Mouse (Mus musculus) adrenal gland, adult (tissue): ENCODE measurements around the gene Cks2.
"Not testable (repeated sequence)": the region's sequence is repeated elsewhere in the genome, so short reads cannot be mapped to it uniquely, and the experiment has no call there.

Source experiments
- DNase-seq, 2 experiments: peaks; one replicate each; pipeline ENCODE4 v3.0.0; 2022 to 2023; ENCODE audit warnings: low spot score in 1 of 2; ENCODE audit not compliant: inconsistent age in 2 of 2

Gene Cks2

DNA sequence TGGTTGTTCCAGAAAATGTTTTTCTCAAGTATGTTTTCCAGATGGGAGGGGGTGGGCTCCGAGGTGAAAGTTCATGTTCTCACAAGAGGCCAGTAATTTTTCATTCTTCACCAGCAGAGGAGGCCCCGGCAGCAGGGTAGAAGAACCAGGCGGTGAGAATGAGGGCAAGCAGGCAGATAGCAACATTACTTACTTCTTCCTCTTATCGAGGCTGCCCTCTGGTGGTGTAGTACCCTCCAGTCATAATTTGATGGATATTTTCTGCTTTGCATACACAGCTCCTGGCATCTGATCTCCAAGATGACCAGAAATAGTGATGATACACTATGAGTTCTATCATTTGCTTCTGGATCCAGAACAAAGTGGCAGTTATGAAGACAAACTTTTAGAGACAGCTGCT, 6.1 kb upstream of the Cks2 start:
- DNase-seq, result no peak

DNA sequence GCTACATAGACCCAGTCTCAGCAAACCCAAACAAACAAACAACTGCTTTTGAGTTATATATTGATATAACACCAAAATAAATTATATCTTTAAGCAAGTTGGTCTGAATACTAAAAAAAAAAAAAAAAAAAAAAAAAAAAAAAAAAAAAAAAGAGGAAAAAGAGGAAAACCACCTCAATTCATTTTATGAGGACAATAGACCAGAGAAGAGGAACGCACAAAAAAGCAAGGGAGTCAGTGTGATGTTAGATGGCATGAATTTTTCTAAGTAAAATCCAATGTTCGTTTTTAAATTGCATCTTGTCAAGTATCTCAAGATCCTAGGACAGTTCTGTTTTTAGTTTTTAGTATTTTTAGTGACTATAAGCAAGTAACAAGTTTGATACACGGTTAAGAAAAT, 3.6 kb upstream of the Cks2 start:
- DNase-seq, result no peak

DNA sequence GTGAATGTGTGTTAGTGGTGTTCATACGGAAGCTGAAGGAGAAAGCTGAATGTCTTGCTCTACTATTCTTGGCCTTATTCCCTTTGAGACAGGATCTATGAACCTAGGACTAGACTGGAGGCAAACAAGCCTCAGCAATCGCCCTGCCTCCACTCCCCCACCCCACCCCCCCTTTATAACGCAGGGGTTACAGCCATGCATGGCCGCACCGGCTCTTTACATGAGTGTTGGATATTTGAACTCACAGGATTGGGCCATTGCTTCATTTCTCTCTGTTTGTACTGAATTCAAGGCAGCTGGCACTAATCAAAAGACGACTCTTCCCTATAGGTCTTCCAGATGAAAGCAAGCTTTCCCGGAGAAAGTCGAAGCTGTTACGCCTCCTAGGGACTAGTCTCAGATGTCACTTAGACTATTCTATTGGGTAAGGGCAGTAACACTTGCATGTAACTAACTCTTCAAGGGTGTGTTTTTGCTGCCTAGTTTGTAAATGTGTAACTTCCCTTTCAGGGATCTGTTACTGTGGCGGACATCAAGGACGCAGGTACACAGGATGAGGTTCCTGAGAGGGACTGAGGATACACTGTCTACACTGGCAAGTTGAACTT, 2.8 kb upstream of the Cks2 start:
- no peak for DNase-seq

DNA sequence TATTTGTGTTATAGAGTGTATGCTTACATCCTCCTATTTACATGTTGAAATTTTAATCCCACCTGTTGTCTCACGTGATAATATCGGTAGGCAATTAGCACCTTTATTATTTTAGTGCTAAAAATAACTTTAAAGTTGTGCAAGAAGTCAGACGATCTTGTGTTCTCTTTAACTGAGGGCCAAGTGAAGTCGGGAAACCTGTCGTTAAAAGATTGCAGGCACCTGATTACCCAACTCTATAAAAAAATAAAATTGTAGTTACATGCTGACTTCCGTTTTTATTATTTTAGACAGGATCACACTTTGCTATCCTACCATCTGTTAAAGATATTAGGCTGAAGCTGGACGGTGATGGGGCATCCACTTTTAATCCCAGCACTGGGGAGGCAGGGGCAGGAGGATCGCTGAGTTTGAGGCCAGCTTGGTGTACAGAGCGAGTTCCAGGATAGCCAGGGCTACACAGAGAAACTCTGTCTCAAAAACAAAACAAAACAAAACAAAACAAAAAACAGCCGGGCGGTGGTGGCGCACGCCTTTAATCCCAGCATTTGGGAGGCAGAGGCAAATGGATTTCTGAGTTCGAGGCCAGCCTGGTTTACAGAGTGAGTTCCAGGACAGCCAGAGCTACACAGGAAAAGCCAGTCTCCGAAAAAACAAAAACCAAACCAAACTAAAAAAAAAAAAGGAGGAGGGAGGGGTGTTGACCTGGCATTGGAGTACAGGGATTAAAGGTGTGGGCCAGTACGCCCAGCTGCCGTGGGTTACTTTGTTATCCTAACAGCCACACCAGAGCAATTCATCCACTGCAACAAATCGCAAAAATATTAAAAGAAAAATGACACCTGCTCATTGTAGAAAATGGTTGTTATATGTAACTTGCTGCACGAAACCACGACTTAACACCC, 856 bp upstream of the Cks2 start:
- peak in 1 of 2 experiments; percentile 54 for DNase-seq

DNA sequence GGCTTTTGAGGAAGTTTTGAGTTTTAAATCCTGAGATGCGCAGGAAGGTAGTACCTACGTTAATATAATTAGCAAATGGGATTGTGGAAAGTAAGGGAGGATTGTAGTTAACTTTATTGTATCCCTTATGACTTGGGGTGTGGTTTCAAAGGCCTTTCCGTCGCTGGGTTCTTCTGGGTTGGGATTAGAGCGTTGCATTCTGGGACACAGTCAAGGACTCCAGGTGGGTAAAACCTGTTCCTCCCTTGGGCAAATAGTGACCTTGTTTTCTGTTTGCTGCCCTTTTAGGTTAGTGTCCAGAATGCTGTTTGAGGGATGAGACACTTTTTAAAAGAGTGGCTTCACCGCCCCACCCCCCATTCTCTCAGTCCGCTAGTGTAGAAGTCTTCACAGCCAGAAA, 840 bp downstream of the Cks2 start:
- DNase-seq, result peak in 1 of 2 experiments; percentile 56

DNA sequence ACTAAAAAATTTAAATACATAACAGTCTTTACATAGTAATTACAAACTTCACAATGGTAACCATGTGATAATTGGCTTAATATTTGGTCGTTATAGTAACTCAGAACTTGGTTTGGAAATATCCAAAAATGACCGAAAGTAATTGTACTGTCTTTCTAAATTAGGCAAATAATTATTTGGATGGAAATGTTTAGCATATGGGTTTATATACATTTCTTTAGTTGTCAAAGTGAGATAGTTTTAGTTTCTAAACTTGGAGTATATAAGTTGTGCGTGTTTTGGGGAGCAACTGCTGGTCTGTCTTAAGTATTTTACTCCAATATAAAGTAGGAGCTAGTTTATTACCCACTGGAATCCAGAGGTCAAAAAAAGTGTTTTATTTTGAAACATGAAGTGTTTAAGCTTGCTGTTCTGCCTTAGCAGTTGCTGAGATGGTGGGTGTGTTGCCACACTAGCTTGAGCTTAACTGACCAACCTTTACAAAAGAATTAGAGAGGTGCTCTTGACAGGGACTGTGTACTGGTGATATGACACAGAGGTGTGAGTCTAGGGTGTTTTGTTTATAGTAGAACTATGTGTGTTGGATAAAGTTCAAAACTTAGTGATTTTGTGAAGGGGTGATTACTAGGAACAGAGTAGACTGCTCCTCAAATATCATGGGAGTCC, 1.5 kb downstream of the Cks2 start:
- no peak for DNase-seq

DNA sequence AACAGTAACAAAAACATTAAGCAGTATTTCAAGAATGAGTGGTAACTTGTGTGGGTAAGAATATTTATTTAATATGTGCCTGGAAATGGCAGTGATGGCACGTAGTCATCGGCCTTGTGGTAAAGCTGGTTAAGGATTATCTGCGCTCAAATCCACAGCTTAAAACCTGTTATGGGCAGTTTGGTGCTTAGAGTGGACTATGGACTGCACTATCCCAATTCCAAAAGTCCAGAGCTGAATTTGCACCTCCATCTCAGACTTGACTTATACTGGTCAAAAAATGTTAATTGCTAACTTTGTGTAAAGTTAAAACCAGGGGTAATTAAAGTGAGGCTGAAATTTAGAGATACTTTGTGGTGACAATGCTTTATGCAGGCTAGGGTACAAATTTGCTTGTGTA, 2.7 kb downstream of the Cks2 start:
- DNase-seq, result no peak

DNA sequence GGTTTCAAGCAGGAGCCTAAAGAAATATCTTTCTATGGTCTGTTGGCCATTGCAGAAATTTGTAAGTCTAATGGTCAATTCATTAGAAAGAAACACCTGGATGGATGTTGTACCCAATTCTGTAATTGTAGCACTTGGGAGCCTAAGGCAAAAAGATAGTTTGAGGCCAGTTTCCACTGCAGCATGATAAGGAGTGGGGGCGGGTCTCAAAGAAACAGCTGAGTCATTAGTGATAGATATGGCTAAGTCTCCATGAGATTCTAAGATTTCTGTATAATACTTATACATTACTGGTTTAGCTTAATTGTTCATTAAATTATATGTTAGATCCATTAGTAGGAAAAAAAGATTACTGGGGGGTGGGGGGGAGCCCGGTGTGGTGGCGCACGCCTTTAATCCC, 3.2 kb downstream of the Cks2 start:
- DNase-seq, result no peak

DNA sequence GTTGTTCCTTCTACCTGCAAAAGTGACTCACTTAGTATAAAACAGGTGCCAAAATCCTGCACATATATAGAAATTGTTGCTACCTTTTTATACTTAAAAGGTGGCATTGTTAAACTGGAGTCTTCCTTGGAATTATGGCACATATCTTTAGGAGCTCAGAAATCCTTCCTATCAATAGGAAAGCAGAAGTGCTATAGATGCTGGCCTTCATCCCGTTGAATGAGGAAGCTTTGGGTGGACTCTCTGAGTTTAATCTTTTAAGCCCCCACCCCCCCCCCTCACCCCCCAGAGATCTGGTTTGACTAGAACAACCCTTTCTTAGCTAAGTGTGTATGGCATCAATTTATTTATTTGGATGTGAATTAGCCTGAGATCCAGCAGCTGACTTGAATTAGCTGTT, 4.7 kb downstream of the Cks2 start:
- DNase-seq, result no peak

DNA sequence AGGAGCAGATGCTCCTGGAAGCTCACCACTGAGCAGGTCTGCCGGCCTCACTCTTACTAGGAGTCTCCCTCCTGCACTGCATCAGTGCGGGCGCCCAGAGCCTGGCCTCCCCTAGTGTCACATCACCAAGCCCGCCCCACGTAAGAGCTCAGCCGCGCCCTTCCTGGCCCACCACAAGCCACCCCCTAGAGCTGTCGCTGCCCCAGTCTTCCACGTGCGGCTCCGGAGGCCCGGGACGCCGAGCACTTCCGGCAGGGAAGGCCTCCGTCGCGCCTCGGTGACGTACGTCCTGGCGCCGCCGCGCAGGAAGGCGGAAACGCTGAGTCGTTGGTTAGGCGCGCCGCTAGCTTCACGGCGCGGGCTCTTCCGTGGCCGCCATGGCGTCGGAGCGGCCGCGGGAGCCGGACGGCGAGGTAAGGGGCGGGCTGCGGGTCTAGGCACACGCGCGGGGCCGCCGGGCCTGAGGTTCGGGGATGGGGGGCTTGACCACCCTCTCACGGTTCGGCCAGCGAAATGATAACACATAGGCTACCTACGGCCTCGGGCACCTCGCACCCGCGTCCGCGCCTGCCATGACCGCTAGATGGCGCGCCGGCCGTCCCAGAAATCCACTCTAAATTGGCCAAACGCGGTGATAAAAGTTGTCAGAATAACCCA, 6.5 kb downstream of the Cks2 start, which contains the start of gene Secisbp2:
Gene Secisbp2 (plus strand): TSS at position 290 of the 657 bp plus-strand sequence.
- peak; percentile 95 to 98 for DNase-seq

DNA sequence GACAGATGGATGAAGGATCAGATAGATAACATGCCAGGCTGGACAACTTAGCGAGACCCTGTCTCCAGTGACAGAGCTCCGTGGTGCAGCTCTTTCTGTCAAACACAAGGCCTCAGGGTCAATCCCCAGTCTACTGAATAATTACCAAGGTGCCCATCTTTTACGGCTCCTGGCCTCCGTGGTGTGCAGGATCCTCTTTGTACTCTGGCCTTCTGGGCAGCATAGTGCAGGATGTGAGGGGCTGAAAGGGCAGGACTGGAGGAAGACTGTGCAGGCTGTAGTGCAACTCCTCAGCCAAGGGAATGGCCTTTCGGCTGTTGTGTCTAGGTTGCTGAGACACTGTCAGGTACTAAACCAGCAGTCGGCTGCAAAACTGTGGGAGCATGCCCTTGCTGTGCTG, 8.1 kb downstream of the Cks2 start:
- DNase-seq, result no peak

DNA sequence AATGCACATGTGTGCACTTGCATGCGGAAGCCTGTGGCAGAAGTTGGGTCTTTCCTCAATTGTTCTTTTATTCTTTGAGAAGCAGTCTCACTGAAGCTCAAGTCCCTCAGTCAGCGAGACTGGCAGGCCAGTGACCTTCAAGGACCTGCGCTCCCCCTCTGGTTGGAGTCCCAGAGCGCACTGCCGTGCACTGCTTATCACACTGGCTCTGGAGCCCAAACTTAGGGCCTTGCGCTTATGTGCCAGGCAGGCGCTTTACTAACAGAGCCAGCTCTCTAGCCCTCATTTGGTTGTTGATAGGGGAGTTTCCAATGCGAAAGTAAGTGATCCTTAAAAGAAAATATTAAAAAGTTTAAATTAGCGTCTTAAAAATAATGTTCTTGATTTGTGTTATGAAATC, 8.9 kb downstream of the Cks2 start:
- no peak for DNase-seq

DNA sequence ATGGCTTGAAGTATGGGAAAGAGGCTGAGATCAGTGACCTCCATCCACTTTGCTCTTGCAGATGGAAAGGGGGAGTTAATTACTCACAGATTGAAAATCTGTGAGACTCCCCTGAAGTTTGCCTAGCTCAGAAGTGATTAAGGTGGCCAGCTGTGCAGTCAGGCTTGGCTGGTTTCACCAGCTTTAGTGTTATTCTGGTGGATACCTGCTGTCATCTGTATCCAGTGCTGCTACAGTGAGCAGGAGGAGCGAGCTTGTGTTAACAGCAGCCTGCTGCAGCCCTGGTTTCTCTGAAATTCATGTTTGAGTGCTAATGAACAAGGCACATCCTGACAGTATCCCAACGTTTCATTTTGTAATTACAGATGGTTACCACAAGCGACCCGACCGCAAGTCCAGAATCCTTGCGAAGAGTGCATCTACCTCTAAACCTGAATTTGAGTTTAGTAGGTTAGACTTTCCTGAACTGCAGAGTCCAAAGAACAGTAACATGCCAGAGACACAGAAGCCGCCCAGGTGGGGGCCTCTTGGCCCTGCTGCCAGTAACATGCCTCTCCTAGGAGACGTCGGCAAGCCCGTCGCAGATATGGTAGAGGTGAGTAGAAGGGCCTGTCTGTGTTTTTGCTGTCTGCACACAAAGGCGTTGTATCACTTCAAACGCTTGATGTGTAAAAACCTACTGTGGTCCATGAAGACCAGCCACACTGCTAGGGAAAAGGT, 11.6 kb downstream of the Cks2 start:
- no peak for DNase-seq

DNA sequence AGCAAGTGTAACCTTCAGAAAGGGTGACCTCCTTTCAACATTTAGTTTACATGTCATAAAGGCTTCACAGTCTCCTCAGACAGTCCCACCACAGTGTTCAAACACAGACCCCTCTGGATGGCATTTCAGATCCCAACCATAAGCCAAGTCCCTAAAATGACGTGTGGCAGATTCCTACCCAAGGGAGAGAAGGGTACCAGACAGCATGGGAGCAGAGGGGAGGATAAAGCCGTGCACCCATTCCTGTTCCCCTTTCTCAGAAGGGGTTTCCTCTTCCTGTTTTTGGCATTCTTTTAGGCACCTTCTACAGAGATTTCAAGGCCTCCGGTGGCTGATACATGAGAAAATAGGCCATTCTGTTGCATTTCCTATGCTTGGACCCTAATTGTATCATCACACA, 13.1 kb downstream of the Cks2 start:
- DNase-seq, result no peak

DNA sequence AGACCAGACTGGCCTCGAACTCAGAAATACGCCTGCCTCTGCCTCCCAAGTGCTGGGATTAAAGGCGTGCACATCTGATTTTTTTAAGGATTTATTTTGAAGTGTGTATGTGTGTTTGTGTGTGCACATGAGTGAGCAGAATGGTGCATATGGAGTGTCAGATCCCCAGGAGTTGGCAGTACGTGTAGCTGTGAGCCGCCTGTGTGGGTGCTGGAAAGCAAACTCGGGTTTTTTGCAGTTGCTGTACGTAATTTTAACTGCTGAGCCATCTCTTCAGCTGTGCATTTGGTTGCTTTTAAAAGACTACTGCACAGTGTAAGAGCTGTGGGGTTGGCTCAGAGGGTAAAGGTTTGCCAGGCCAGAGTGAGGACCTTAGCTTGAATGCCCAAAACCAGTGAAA, 14.5 kb downstream of the Cks2 start:
- no peak for DNase-seq

DNA sequence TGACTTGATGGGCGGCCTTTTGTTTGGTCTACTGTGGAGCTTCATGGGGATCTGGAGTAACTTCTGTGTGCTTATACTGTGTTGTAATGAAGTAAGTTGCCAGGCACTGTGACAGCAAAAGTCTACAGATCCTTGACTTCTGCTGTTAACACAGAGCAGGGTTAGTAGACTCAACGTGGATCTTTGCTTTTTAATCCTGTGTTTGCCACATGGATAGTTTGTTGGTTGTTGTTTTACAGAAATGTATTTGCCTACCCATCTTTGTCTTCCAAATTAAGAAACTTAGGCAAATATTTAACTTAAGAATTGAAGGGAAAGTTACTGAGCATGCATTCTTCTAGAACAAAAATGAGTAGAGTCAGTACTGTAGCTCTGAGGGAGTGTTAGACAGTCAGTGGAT, 18.5 kb downstream of the Cks2 start:
- no peak for DNase-seq

DNA sequence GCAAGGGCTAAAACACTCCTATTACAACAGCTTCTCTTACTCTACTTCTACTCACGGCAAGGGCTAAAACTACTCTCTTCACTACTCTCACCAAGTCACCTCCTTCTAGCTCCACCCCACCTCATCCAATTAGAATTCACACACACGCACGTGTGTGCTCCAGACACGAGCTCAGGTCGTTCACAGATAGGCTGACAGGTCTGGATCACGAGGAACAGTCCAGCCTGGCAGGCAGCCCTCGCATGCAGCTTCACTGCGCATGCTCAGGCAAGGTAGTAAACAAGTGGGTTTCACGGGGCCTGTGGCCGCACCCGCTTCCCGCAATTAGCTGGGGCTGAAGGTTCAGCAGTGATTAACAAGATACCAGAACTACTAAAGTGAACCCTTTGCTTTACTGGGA, 23.2 kb downstream of the Cks2 start:
- not testable (repeated sequence) for DNase-seq

DNA sequence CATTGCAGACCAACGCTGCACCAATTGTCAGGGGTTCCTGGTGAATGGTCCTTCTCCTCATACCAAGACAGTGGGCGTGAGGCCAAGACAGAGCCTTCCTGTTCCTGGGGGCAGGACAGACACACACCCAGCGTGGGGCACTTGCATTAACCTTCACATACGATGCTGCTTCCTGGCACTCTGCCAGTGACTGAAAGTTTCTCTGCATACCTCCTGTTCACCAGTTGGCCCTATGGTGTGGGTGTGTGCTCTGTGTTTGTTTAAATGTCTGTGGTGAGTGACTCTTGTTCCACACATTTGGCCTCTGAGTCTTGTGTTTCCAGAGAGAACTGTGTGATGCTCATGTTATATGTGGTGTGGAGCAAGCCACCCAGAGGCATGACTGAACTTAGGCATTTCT, 31.6 kb downstream of the Cks2 start:
- no peak for DNase-seq

DNA sequence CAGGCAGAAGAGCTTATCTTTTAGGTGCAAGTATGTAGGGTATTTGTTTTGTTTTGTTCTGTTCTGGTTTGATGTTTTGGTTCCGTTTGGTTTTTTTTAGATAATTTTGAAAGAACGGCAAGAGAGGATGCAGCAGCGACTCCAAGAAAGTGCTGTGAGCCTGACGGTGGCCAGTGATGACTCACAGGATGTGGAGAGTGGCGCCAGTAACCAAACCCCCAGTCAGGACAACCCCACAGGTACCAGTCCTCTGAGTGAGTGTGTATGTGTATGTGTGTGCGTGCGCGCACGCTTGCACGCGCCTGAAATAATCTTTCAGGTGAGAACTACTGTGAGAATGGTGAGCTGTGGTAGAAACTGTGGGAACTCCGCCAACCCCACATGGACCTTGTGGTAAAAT, 32.0 kb downstream of the Cks2 start:
- DNase-seq, result no peak

DNA sequence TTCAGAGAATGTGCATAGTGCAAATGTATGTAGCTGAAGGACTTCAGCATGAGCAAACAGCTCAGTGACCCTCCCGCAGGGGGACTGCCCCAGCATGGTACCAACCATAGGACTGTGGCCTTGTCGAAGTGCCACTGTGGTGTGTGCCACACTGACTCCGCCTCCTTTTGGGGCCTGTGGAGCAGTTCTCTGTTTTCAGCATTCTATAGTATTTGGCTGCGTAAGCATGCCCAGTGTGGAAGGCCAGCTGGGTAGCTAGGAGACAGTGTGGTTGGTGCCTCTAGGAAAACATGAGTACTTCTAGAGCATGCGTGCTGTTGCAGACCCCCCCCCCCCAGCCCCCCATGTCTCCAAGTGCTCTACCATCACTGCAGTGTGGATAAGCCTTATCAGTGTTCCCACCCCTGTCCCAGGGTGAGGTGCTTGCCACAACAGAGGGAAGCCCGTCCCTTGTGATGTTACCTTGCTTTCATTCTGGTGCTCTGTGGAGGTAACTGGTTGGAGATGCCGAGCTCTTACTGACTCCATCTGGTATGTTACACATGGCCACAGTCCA, 32.7 kb downstream of the Cks2 start:
- DNase-seq, result no peak

DNA sequence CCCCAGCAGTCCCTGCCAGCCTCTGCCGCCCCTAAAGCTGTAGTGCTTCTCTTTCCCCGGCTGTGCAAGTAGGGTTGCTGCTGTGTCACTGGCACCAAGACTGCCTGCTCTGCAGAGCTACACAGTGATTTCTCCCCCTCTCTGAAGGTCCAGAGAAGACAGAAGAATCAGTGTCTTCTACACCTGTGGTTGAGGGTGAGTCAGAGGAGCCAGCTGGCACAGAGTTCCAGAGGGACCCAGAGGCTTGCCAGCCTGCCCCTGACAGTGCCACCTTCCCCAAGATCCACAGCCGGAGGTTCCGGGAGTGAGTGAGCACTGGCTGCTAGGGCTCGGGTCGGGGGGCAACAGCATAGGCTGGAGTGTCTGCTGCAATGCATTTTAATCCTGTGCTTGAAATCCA, 33.7 kb downstream of the Cks2 start:
- DNase-seq, result no peak
